Mouse (Mus musculus): ENCODE results near the gene Ccdc65. TPM values are rescaled to one million over a fixed set of nuclear protein-coding genes. Genes with fewer than 3 reads are reported as not detected.

The Ccdc65 gene
- polyA plus RNA-seq (2012; ENCODE audit: low replicate concordance), result not detected in 2 replicates

DNA sequence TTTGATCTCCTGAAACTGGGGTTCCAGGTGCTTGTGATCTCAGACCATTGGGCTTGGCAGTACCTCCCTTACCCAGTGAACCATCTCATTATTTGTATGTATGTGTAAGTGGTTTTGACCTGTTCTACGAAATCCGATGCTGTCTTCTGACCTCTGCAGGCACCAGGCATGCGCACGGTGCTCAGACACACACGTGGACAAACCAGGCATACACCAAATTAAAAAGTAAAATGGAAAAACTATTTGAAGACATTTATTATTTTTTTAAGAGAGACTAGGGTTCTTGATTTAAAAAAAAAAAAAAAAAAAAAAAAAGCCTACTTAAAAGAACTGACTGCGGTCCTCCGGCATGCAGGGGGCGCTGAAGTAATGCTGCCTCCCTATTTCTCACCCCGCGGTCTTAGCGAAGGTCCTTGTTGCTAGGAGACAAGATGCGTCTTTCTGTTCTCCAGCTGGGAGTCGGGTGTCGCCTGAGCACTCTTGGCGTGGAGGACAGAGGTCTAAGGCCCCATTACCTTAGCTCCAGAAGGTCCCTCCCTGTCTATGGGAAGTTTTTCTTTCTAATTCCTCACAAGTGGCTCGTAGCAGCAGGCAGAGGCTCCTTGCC is at the start of gene Ccdc65:
TSS of gene Ccdc65 (plus strand) at position 442 of the 607 bp plus-strand sequence.

DNA sequence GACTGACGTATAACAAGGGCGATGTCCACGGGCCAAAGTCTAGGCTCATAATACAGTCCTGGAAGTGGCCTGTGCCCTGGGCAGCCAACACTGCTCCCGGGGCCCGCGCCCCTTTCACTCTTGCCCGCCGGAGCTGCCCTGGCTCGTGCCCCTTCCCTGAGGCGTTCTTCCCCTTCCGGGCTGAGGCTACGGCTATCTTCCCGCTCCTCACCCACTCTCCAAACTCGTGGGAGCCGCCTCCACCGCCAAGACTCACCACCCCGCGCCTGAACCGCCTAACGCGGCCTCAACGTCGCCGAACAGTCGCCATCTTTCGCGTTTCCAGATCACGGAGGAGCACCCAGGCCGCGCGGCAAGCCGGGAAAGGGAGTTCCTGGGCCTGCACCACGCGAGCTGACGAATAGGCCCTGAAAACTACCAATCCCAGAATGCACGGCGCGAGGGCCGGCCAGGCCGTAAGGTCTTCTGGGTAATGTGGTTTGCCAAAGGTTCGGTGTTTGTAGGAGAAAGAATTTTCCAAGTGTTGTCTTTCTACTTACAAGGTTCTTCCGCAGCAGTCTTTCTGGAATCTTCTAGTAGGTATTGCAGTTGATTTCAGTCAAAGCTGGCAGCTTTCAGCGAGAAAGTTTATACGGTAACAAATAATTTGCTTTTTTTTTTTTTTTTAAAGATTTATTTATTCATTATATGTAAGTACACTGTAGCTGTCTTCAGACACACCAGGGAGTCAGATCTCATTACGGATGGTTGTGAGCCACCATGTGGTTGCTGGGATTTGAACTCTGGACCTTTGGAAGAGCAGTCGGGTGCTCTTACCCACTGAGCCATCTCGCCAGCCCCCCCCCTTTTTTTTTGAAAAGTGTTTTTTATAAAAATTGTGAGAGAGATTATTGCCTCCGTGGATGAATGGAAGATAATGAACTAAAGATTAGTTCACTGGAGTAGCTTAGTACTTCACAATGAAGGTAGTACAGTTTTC is 45.2 kb upstream of the Ccdc65 start, which contains the start of gene Ddx23:
TSS of gene Ddx23 (minus strand) at position 328 of the 979 bp plus-strand sequence.

DNA sequence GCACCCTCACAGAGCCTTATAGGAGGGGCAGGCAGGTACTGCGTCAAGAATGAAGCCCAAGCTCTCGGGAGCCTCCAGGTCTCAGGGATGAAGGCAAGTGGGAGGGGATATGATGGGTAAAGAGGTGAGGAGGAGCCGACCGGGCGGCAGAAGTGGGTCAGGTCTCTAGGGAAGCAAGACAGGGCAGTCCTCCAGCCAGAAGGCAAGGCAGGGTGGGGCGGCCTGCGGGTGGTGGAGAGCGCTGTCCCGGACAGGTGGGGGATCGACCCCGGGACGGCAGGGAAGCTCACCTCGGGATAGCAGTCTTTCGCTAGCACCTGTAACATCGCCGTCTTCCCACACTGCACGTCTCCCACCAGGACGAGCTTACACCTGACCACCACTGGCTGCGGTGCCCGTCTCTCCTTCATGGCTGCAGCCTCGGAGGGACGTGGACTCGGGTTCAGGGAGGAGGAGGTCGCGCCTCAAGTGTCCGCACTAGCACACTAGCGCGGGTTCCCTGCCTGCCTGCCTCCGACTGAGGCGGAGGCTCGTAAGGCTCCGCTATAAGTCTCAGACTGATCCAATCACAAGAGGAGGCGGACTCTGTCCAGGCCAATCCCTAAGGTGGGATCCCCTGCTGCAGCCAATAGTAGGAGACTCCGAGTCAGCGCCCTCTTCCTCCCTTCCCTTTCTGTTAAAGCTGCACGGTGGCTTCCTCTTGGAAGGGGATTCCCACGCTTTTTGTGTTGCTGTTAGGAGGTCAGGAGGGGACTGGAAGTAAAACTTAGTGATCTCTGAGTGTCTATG is 30.9 kb upstream of the Ccdc65 start, which contains the start of gene Rnd1:
TSS of gene Rnd1 (minus strand) at position 522 of the 789 bp plus-strand sequence.

DNA sequence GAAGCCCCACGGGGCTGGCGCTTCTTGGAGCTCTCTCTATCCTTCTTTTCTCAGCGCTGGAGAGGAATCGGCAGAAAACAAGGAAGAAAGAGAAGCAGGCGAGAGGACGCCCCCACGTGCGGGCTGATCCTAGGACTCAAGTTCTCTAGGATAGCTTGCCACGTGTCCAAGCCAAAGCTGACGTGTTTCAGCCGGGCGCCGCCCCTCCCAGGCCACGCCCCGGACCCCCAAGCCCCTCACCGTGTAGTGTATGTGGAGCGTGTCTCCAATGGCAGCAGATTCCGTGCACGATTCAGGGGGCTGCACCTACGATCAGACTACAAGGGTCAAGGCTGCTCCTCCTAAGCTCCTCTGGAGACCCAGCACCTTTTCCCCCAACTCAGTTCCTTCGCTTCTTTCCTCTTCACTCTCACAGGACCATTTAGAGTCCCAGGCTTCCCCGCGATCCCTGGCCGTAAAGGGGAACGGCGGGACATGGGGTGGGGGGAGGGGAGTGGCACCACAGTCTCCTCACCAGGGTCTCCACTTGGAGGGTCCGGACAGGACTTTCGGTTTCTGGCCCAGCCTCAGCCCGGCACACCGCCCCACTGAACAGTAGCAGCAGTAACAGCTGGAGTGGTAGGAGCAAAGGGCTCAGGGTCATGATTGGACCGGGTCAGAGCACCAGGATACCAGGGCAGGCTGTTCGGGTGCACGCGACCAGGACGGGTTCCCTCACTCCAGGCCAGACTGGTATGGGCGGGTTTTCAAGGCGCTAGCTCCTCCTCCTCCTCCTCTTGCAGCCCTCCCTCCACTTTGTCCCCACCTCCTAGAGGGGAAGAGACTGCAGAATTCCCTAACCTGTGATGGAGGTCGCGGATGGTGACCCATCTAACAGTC is 19.7 kb downstream of the Ccdc65 start, which contains the start of gene Fkbp11:
TSS of gene Fkbp11 (minus strand) at position 756 of the 879 bp plus-strand sequence.

DNA sequence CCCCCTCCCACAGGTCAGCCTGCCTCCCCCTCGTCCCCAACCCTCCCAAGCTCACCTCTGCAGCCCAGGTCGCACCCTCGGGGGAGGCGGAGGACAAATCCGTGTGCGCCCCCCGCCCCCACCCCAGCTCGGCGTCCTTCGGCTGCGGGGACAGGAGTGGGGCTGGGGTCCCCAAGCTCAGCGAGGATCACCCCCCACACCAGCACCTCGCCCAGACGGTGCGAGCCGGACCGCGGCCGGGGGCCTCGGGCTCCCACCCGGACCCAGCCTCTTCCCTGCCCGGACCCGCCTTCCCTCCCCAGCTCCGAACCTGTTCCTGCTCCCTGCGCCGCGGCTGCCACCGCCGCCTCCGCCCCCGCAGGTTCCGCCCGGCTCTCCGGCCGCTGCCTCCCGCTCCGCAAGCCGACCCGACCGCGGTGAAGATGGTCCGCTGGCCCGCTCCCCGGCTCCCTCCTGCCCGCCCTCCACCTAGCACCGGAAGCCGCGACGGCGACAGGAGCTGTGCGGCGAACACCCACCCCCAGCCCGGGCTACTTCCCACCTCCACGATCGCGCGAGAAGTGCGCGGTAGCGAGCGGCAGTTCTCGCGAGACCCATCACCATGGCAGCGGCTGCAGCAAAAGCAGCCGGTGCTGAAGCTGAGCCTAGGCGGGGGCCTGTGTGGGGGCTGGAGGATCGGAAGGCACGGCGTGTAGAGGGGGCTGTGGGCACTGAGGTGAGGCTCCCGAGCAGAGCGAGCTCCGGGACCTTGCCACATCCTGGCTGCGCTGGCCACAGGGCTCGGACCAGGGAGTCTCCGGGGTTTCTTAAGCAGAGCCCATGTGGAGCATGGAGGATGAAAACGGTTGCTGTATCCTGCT is 54.9 kb downstream of the Ccdc65 start, which contains the start of gene Arf3:
TSS of gene Arf3 (minus strand) at position 545 of the 860 bp plus-strand sequence.

Other genes with a start within 250 kb of the Ccdc65 start
- gene OR5BS1P, start 238.3 kb upstream of the Ccdc65 start, polyA plus RNA-seq (2012; ENCODE audit: low replicate concordance), result 0.08 TPM in 1 of 2 replicates, not detected in the other
- not detected in 2 replicates for gene Lalba, start 225.5 kb upstream of the Ccdc65 start, polyA plus RNA-seq (2012; ENCODE audit: low replicate concordance)
- gene Olfr279, start 215.8 kb upstream of the Ccdc65 start, polyA plus RNA-seq (2012; ENCODE audit: low replicate concordance), result 0.26 TPM in 1 of 2 replicates, not detected in the other
- 15.3 and 23.6 TPM in 2 replicates for gene Kansl2, start 173.9 kb upstream of the Ccdc65 start, polyA plus RNA-seq (2012; ENCODE audit: low replicate concordance)
- 3.5 and 6.5 TPM in 2 replicates for gene Ccnt1, start 137.3 kb upstream of the Ccdc65 start, polyA plus RNA-seq (2012; ENCODE audit: low replicate concordance)
- not detected in 2 replicates for gene 4930415O20Rik, start 137.2 kb upstream of the Ccdc65 start, polyA plus RNA-seq (2012; ENCODE audit: low replicate concordance)
- 28.3 and 35.6 TPM in 2 replicates for gene Adcy6, start 98.1 kb upstream of the Ccdc65 start, polyA plus RNA-seq (2012; ENCODE audit: low replicate concordance)
- 2.2 and 5.7 TPM in 2 replicates for gene Cacnb3, start 77.4 kb upstream of the Ccdc65 start, polyA plus RNA-seq (2012; ENCODE audit: low replicate concordance)
- 83.8 and 103 TPM in 2 replicates for gene Ddx23, start 45.3 kb upstream of the Ccdc65 start, polyA plus RNA-seq (2012; ENCODE audit: low replicate concordance)
- 0.23 and 0.60 TPM in 2 replicates for gene Rnd1, start 30.7 kb upstream of the Ccdc65 start, polyA plus RNA-seq (2012; ENCODE audit: low replicate concordance)
- gene Fkbp11, start 20.0 kb downstream of the Ccdc65 start, polyA plus RNA-seq (2012; ENCODE audit: low replicate concordance), result 2.6 and 5.6 TPM in 2 replicates
- gene Arf3, start 55.0 kb downstream of the Ccdc65 start, polyA plus RNA-seq (2012; ENCODE audit: low replicate concordance), result 11.6 and 18.3 TPM in 2 replicates
- gene Wnt10b, start 69.9 kb downstream of the Ccdc65 start, polyA plus RNA-seq (2012; ENCODE audit: low replicate concordance), result 0.13 TPM in 1 of 2 replicates, not detected in the other
- 0.28 TPM in 1 of 2 replicates, not detected in the other for gene Wnt1, start 81.7 kb downstream of the Ccdc65 start, polyA plus RNA-seq (2012; ENCODE audit: low replicate concordance)
- 0.32 and 0.66 TPM in 2 replicates for gene Ddn, start 101.3 kb downstream of the Ccdc65 start, polyA plus RNA-seq (2012; ENCODE audit: low replicate concordance)
- gene Prkag1, start 123.3 kb downstream of the Ccdc65 start, polyA plus RNA-seq (2012; ENCODE audit: low replicate concordance), result 245 and 251 TPM in 2 replicates
- gene Kmt2d, start 163.0 kb downstream of the Ccdc65 start, polyA plus RNA-seq (2012; ENCODE audit: low replicate concordance), result 81.7 and 92.9 TPM in 2 replicates
- 0.84 and 3.0 TPM in 2 replicates for gene Rhebl1, start 186.3 kb downstream of the Ccdc65 start, polyA plus RNA-seq (2012; ENCODE audit: low replicate concordance)
- gene Dhh, start 190.3 kb downstream of the Ccdc65 start, polyA plus RNA-seq (2012; ENCODE audit: low replicate concordance), result 0.13 TPM in 1 of 2 replicates, not detected in the other
- gene Lmbr1l, start 210.0 kb downstream of the Ccdc65 start, polyA plus RNA-seq (2012; ENCODE audit: low replicate concordance), result 15.3 and 15.8 TPM in 2 replicates
- 329 and 729 TPM in 2 replicates for gene Tuba1b, start 226.4 kb downstream of the Ccdc65 start, polyA plus RNA-seq (2012; ENCODE audit: low replicate concordance)
- gene Gm49450, start 245.3 kb downstream of the Ccdc65 start, polyA plus RNA-seq (2012; ENCODE audit: low replicate concordance), result 8.6 and 196 TPM in 2 replicates
- 4.0 and 6.3 TPM in 2 replicates for gene Tuba1a, start 245.5 kb downstream of the Ccdc65 start, polyA plus RNA-seq (2012; ENCODE audit: low replicate concordance)